Mouse (Mus musculus) brown adipose tissue, adult 24 weeks (tissue): ENCODE results near the gene Smu1. TPM values are rescaled to one million over a fixed set of nuclear protein-coding genes. Genes with fewer than 3 reads are reported as not detected.

Experiments
- H3K27ac ChIP-seq: fragments of 200-500 bp; replicated peaks from 2 replicates; pipeline ENCODE4 v1.5.1; 2012; ENCODE audit warnings: low read depth, mild to moderate bottlenecking, low read length
- H3K4me1 ChIP-seq: fragments of 200-500 bp; 2 replicates; pipeline ENCODE4 v1.6.1; 2012; ENCODE audit warnings: low read length, mixed read lengths; ENCODE audit not compliant: control insufficient read depth, insufficient read depth, insufficient read length
- H3K4me3 ChIP-seq: fragments of 200-500 bp; 2 replicates; pipeline ENCODE4 v1.5.1; 2012; ENCODE audit warnings: low read depth, mild to moderate bottlenecking, low read length, moderate library complexity; ENCODE audit not compliant: insufficient read depth
- polyA plus RNA-seq: library from polyadenylated mRNA; stranded (reverse); fragments of >200 nt; gene quantifications from 2 replicates; pipeline ENCODE4 v1.2.4, GENCODE M21; 2012; ENCODE audit not compliant: missing spikeins, insufficient read depth, insufficient read length

Smu1 gene
- polyA plus RNA-seq, 1 experiment, result 35.8 TPM

DNA sequence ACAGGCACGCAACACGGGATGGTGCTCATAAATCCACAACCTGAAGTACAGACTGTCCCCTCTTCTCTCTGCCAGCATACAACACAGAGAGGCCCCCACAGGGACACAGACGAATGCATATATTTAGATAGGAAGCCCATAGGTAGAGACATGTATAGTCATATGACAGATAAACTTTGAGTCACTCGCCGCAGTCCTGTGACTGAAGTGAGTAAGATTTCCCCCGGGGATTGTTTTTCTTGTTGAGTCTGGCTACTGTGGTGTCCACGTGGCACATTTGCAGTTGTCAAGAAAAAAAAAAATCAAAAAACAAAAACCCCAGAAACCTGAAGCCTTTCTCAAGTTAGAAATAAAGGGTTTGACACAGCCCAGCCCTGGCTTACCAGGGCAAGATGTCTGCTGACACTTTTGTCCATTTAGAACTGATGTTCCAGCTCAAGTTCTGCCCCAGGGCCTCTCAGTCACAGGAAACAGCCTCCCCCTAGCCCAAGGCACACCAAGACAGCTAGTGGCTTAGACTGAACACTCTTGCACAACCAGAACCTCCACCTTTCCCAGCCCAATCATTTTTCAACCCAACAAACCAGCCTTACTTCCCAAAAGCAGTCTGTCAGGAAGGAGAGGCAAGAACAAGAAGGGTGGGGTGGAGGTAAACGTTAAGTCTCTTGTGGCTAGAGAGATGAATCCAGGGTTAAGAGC, 24.2 kb upstream of the Smu1 start:
- H3K4me1 ChIP-seq, result peaks cover 13% of the 10 kb centered on the region
- H3K4me3 ChIP-seq, result no peak overlapping the region
- peak overlapping the region; percentile 35 for H3K27ac ChIP-seq

DNA sequence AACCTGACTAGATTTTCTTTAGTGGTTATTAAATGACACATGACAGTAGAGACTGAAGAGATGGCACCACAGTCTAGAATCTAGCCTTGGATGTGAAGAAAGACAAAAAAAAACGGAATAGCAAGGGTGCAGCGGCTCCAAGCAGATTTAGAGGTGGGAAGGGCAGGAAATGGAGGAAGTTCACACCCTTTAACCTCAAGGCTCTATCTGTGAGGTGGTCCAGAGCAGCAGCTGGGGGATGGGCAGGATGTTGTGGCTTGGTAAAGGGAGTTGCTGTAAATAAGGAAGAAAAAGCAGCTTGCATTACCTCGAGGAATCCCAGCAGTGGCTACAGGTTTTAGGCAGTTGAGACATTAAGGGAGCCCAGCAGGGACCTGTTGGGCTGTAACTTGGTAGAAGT, 23.4 kb upstream of the Smu1 start:
- no peak overlapping the region for H3K4me3 ChIP-seq
- peaks cover 13% of the 10 kb centered on the region for H3K4me1 ChIP-seq
- peak overlapping the region; percentile 35; the same call in 1 of the 2 replicates for H3K27ac ChIP-seq

DNA sequence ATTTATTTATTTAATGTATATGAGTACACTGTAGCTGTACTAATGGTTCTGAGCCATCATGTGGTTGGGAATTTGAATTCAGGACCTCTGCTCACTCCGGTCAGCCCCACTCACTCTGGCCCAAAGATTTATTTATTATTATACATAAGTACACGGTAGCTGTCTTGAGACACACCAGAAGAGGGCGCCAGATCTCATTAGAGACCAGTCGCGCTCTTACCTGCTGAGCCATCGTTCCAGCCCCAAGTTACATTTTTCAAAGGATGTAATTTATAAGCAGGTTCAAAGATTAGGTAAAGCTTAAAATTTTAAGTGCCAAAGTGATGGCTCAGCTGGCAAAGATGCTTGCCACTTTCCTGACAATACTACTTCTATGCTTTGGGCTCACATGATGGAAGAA, 20.9 kb upstream of the Smu1 start:
- H3K4me1 ChIP-seq, result peaks cover 13% of the 10 kb centered on the region
- no peak overlapping the region for H3K27ac ChIP-seq
- H3K4me3 ChIP-seq, result no peak overlapping the region

- no peak overlapping the region for H3K4me3 ChIP-seq
- H3K27ac ChIP-seq, result no peak overlapping the region
- H3K4me1 ChIP-seq, result peaks cover 11% of the 10 kb centered on the region
Measured at GRCm38 (mm10) chr4:40777116-40777515, 19.4 kb upstream of the Smu1 start.

DNA sequence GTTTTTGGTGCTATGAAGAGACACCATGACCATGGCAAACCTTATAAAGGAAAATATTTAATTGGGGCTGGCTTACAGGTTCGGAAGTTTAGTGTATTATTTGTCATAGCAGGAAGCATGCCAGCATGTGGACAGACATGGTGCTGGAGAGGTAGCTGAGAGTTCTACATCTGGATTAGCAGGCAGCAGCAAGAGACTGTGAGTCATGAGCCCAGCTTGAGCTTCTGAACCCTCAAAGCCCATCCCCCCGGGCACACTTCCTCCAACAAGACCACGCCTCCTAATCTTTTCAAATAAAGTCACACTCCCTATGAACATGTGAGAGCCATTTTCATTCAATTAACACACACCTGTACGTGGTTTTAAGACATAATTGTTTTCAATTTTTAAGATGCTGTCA, 18.7 kb upstream of the Smu1 start:
- peaks cover 4% of the 10 kb centered on the region; the same call in 1 of the 2 replicates for H3K4me1 ChIP-seq
- H3K4me3 ChIP-seq, result no peak overlapping the region
- H3K27ac ChIP-seq, result no peak overlapping the region

DNA sequence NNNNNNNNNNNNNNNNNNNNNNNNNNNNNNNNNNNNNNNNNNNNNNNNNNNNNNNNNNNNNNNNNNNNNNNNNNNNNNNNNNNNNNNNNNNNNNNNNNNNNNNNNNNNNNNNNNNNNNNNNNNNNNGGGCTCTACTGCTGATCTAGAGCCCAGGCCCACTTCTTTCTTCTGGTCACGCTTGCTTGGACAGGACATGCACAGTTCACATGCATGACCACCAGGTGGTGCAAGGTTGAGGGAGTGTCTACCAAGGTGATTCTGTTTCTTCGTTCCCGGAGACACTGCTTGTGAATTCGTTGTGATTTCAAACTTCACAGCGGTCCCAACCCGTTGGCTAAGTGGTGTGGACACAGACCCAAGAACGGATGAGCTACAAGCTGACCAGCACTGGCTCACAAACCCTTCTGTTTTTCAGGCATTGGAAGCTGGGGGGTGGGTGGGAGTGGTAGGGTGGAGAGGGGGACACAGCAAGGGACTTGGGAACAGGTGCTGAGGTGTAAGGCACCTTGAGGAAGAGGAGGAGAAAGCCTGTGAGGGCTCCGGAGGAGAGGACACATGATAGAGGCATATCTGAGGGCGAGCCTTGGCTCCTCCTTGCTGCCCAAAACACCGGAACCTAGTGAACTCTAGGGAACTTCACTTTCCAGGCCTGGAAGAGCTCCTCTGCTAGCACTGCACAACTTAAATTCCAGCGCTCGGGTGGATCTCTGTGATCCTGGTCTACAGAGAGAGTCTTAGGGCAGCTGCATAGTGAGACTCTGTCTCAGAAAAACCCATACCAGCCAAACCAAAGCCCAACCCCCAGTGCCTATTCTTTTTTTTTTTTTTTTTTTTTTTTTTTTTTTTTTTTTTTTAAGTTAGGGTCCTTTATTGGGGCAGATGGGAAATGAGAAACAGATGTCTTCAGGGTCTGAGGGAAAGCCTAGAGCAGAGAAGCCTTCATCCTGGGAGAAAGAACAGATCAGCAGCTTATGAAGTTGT, 16.8 kb upstream of the Smu1 start:
- Histone ChIP-seq H3K4me3 (peak overlapping the region; percentile 36), H3K27ac (no peak overlapping the region), H3K4me1 (no peaks in the 10 kb centered on the region)

- Histone ChIP-seq H3K4me1 (no peaks in the 10 kb centered on the region), H3K27ac (no peak overlapping the region), H3K4me3 (no peak overlapping the region)
Measured at GRCm38 (mm10) chr4:40759876-40760275, 2.2 kb upstream of the Smu1 start.

- H3K27ac ChIP-seq, result peak overlapping the region; percentile 87
- no peaks in the 10 kb centered on the region for H3K4me1 ChIP-seq
Measured at GRCm38 (mm10) chr4:40757157-40757779, 455 bp downstream of the Smu1 start.

DNA sequence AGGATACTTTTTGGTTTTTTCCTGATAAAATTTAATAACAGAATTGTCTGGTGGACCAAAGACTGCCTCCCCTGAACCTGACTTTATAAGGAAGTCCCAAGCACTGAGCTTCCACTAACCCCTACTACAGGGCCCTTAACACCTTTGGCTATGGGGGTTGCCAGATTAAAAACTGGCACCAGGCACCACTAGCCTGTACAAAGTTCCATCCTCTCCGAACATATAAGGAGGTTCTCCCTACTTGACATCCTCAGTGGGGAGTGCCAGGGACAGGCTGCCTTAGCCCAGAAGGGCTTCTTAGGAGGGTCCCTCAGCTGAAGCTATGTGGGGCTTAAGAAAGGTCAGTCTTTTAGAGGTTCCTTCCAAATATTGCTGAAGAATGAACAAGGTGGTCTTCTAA, 22.4 kb downstream of the Smu1 start:
- H3K4me1 ChIP-seq, result no peaks in the 10 kb centered on the region
- H3K27ac ChIP-seq, result no peak overlapping the region
- H3K4me3 ChIP-seq, result no peak overlapping the region

More at GRCm38 (mm10) chr4:40757157-40757779, 455 bp downstream of the Smu1 start:
- H3K4me3 ChIP-seq, result peak overlapping the region; percentile 99

DNA sequence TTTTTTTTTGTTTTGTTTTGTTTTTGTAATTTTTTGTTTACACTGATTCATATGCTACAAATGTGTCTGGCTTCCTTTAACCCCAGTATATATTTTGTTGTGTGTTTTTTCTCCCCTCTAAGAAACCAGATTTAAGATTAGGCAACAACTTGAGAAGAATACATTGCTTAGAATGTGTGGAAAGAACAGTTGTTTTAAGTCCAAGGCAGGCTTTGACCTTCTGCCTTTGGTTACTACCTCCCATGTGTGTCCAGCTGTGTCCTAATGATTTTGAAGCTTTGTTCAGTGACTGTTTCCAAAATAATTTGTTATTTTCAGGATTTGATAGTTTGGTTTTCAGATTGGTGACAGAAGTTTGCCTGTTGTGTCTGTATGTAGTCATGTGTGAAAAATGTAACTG, 26.5 kb downstream of the Smu1 start:
- no peak overlapping the region for H3K4me3 ChIP-seq
- no peak overlapping the region for H3K27ac ChIP-seq
- H3K4me1 ChIP-seq, result no peaks in the 10 kb centered on the region

- Histone ChIP-seq H3K4me3 (no peak overlapping the region), H3K27ac (no peak overlapping the region), H3K4me1 (peaks cover 2% of the 10 kb centered on the region; the same call in 1 of the 2 replicates)
Measured at GRCm38 (mm10) chr4:40727247-40727646, 30.5 kb downstream of the Smu1 start.

GRCm38 (mm10) chr4:40725554-40725953, 32.2 kb downstream of the Smu1 start:
- Histone ChIP-seq H3K27ac (no peak overlapping the region), H3K4me1 (peaks cover 9% of the 10 kb centered on the region), H3K4me3 (no peak overlapping the region)

- Histone ChIP-seq H3K4me1 (peaks cover 9% of the 10 kb centered on the region), H3K4me3 (peak overlapping the region; percentile 33), H3K27ac (0 out of 2 replicates have a peak overlapping the region, but pooled peaks have one; percentile 24)
Measured at GRCm38 (mm10) chr4:40725141-40725540, 32.6 kb downstream of the Smu1 start.

DNA sequence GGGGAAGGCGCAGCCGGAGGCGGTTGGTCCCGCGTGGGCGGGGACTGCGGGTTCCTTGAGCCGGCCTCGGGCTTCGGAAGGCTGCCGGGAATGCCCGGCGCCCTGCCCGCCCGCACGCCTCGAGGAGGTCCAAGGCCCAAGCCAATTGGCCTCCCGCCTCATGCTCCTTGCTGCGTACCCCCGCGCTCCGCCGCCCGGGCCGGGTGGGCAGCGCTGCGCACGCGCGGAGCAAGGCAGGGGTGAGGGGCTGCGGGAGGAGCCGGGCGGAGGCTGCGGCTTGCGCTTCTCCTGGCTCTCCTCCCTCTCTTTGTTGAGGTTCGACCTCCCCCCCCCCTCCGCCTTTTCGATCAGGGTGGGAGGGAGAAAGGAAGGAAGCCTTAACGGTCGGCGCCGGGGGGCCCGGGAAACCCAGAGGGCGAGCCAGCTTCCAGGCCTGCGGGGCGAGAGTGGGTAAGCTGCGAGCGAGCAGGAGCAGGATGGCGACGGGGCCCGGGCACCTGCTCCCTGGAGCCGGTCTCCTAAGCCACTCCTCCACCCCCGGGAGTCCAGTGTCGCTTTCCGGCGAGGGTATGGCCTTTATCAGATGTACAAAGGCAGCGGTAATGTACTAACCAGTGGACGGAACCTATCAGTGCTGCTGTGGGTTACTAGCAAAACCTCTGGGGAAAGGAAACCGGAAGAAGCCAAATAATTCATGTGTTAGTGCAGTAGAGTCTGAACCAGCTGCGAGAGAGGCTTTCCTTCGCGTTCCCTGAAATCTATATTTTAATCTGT, 34.8 kb downstream of the Smu1 start:
- peak overlapping the region; percentile 89 for H3K4me3 ChIP-seq
- H3K27ac ChIP-seq, result peak overlapping the region; percentile 96
- H3K4me1 ChIP-seq, result peaks cover 9% of the 10 kb centered on the region
